7 mouse cellular contexts compared by ENCODE assay signal in the genomic region with DNA sequence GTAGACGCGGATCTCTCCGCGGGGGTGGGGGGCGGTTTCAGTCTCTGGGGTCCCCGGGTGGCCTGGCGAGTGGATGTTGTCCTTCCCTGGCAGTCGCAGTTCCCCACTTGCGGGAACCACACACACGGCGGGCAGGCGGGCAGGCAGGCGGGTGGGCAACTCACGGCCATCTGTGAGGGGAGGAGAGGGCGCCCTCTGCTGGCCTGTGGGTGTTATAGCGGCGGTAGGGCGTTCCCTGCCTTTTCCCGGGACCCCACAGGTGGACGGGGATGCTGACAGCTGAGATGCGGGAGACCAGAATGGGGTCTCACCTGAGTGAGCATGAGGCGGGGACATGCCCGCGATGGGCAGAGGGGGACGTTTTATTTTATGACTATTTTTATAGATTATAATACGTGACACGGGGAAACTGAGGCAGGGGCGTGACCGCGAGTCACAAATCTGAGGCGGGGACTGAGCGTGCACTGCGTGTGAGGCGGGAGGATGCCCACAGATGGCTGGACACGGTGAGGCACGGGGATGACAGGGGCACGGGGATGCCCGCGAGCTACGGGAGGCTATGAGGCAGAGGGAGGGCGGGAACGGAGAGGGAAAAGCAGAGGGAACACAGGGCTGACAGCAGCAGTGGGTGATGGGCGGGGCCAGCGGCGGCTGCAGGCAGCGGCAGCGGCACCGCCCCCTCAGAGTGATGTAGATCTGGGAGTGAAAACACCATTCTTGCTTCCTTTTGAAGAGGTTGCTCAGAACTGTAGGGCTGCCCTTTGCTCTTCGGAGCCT.
DNase-seq lines count a peak whose midpoint lies in the region; ATAC-seq and TF ChIP-seq lines count a peak whose summit lies in the region.

No protein-coding gene starts in this region.

- peak overlapping the region; percentile 93 for H3K4me2 ChIP-seq in forebrain, postnatal 0 days (ENCODE audit: low read depth)
- peak overlapping the region; percentile 92 for H3K4me2 ChIP-seq in hindbrain, embryonic 14.5 days (replicated peaks)

- no peaks in the 10 kb centered on the region for H3K4me1 ChIP-seq in forebrain, postnatal 0 days (ENCODE audit: insufficient read depth)
- no peaks in the 10 kb centered on the region for H3K4me1 ChIP-seq in hindbrain, embryonic 14.5 days (replicated peaks; ENCODE audit: control insufficient read depth, insufficient read depth, low read length)

- peak; percentile 96 for TF ChIP-seq CTCF in forebrain, postnatal 0 days (IDR thresholded peaks at IDR 0.05; ENCODE audit: low read depth)

- peak overlapping the region; percentile 49 for H3K4me3 ChIP-seq in forebrain, postnatal 0 days (ENCODE audit: low read depth, low read length)
- peak overlapping the region; percentile 54 for H3K4me3 ChIP-seq in hindbrain, embryonic 14.5 days (replicated peaks; ENCODE audit: low read length)

- H3K9ac ChIP-seq in forebrain, postnatal 0 days = peak overlapping the region; percentile 66
- peak overlapping the region; percentile 67 for H3K9ac ChIP-seq in hindbrain, embryonic 14.5 days

- no peaks in the 10 kb centered on the region for H3K36me3 ChIP-seq in forebrain, postnatal 0 days (ENCODE audit: insufficient read depth)
- no peaks in the 10 kb centered on the region for H3K36me3 ChIP-seq in hindbrain, embryonic 14.5 days (replicated peaks; ENCODE audit: control insufficient read depth, insufficient read depth)

- ATAC-seq in forebrain, postnatal 0 days = peak; percentile 90
- peak; percentile 92 for ATAC-seq in hindbrain, embryonic 14.5 days (ENCODE audit: low FRiP score)
- peak; percentile 12; the same call in 1 of the 2 replicates for ATAC-seq in megakaryocyte, adult 5-6 weeks (ENCODE audit: poor library complexity, severe bottlenecking)

- H3K27ac ChIP-seq in forebrain, postnatal 0 days (ENCODE audit: low read depth, low read length) = 0 out of 2 replicates have a peak overlapping the region, but pooled peaks have one; percentile 16
- no peak overlapping the region for H3K27ac ChIP-seq in hindbrain, embryonic 14.5 days

- H3K27me3 ChIP-seq in forebrain, postnatal 0 days (ENCODE audit: insufficient read depth, low read length) = no peaks in the 10 kb centered on the region
- no peaks in the 10 kb centered on the region for H3K27me3 ChIP-seq in hindbrain, embryonic 14.5 days (ENCODE audit: control insufficient read depth, insufficient read depth, low read length)

- peak; percentile 41 to 53 for DNase-seq in adrenal gland, adult 18-20 months (ENCODE audit: low spot score in 2 of 2)
- peak; percentile 22 to 60 for DNase-seq in cerebellum, adult 18-20 months
- peak; percentile 78 for DNase-seq in forebrain, postnatal 0 days
- peak; percentile 77 for DNase-seq in hindbrain, embryonic 14.5 days (ENCODE audit: low spot score)
- peak; percentile 21 to 33 for DNase-seq in left cerebral cortex, adult 8-10 months (ENCODE audit: low spot score in 2 of 2)
- peak; percentile 28 to 40 for DNase-seq in right cerebral cortex, postnatal 36 days (ENCODE audit: low spot score in 2 of 2)

- WGBS in forebrain, postnatal 0 days = 2% methylated on average over 49 of the region's 49 CpGs
- 1% methylated on average over 49 of the region's 49 CpGs for WGBS in hindbrain, embryonic 14.5 days

- H3K9me3 ChIP-seq in forebrain, postnatal 0 days (ENCODE audit: low read length) = no peaks in the 10 kb centered on the region; the same call in 1 of the 2 replicates
- no peaks in the 10 kb centered on the region for H3K9me3 ChIP-seq in hindbrain, embryonic 14.5 days (ENCODE audit: control insufficient read depth, low read length)

Comparison
In these comparisons a context has a peak if more than half of its experiments do, and no peak if none do; other contexts are left out.
1. DNase-seq: peak in every context shown above with its lines; median percentile 78 in forebrain, postnatal 0 days; 77 in hindbrain, embryonic 14.5 days; 47 in adrenal gland, adult 18-20 months; 41 in cerebellum, adult 18-20 months; 34 in right cerebral cortex, postnatal 36 days; 27 in left cerebral cortex, adult 8-10 months.
2. ATAC-seq: peak in every context shown above with its lines; median percentile 92 in hindbrain, embryonic 14.5 days; 90 in forebrain, postnatal 0 days; 12 in megakaryocyte, adult 5-6 weeks.